Mouse (Mus musculus) liver, embryonic 15.5 days (tissue): ENCODE measurements around the gene Nxn. TPM values are rescaled to one million over a fixed set of nuclear protein-coding genes. Genes with fewer than 3 reads are reported as not detected.

Experiments used
- ATAC-seq: fragments of 200-750 bp; cut with Nextera tagmentation; 2 replicates; pipeline ENCODE4 v1.8.0; 2017; ENCODE audit warnings: moderate number of reproducible peaks, mild to moderate bottlenecking, moderate library complexity; ENCODE audit not compliant: insufficient read depth
- H3K27ac ChIP-seq: fragments of 300-500 bp; sonication (generic); replicated peaks from 2 replicates; pipeline ENCODE4 v1.5.1; 2015; ENCODE audit warnings: mild to moderate bottlenecking, inconsistent platforms
- H3K27me3 ChIP-seq: fragments of 300-500 bp; sonication (generic); 2 replicates; pipeline ENCODE4 v1.6.1; 2015; ENCODE audit warnings: mild to moderate bottlenecking, inconsistent platforms
- H3K36me3 ChIP-seq: fragments of 300-500 bp; sonication (generic); replicated peaks from 2 replicates; pipeline ENCODE4 v1.6.1; 2015; ENCODE audit warnings: moderate library complexity, mild to moderate bottlenecking, inconsistent platforms
- H3K4me1 ChIP-seq: fragments of 300-500 bp; sonication (generic); replicated peaks from 2 replicates; pipeline ENCODE4 v1.6.1; 2015; ENCODE audit warnings: inconsistent platforms
- H3K4me2 ChIP-seq: fragments of 300-500 bp; sonication (generic); 2 replicates; pipeline ENCODE4 v1.6.1; 2015; ENCODE audit warnings: moderate library complexity, mild to moderate bottlenecking, inconsistent platforms
- H3K4me3 ChIP-seq: fragments of 300-500 bp; sonication (generic); replicated peaks from 2 replicates; pipeline ENCODE4 v1.5.1; 2015; ENCODE audit warnings: mild to moderate bottlenecking, inconsistent platforms
- H3K9ac ChIP-seq: fragments of 300-500 bp; sonication (generic); 2 replicates; pipeline ENCODE4 v1.6.1; 2015; ENCODE audit warnings: moderate library complexity, mild to moderate bottlenecking, inconsistent platforms
- H3K9me3 ChIP-seq: fragments of 300-500 bp; sonication (generic); replicated peaks from 2 replicates; pipeline ENCODE4 v1.6.1; 2016; ENCODE audit warnings: inconsistent platforms
- WGBS: fragments of 180-500 bp; shearing (Covaris S2); methylation state at CpG from one replicate; pipeline ENCODE4 v1.1.7; 2015; ENCODE audit warnings: mixed read lengths; ENCODE audit not compliant: insufficient replicate concordance; 5-methylcytosine and 5-hydroxymethylcytosine counted together
- polyA plus RNA-seq: library from polyadenylated mRNA; unstranded; fragments of >200 nt; fragmentation: Nextera tagmentation; extraction: Ambion mirVana; gene quantifications from 2 replicates; pipeline ENCODE4 v1.2.1, GENCODE M21; 2015

The Nxn gene
- polyA plus RNA-seq, 1 experiment from 2014 or later: 2.5 TPM

GRCm38 (mm10) chr11:76420896-76421295, 22.0 kb upstream of the Nxn start:
- Histone ChIP-seq H3K4me1 (no peaks in the 10 kb centered on the region), H3K9ac (no peak overlapping the region)
- 47% methylated on average over 4 of the region's 4 CpGs for WGBS

GRCm38 (mm10) chr11:76419179-76419578, 20.2 kb upstream of the Nxn start:
- H3K36me3 ChIP-seq: peaks cover 29% of the 10 kb centered on the region
- H3K27me3 ChIP-seq: no peaks in the 10 kb centered on the region
- no peaks in the 10 kb centered on the region for H3K4me1 ChIP-seq
- H3K4me3 ChIP-seq: no peak overlapping the region
- H3K9ac ChIP-seq: no peak overlapping the region
- H3K9me3 ChIP-seq: no peaks in the 10 kb centered on the region
- H3K27ac ChIP-seq: no peak overlapping the region
- no peak overlapping the region for H3K4me2 ChIP-seq
- 49% methylated on average over 4 of the region's 4 CpGs for WGBS
- ATAC-seq: no peak

More at GRCm38 (mm10) chr11:76420896-76421295, 22.0 kb upstream of the Nxn start:
- Histone ChIP-seq H3K27ac (no peak overlapping the region), H3K4me2 (no peak overlapping the region), H3K36me3 (peaks cover 14% of the 10 kb centered on the region), H3K27me3 (no peaks in the 10 kb centered on the region), H3K4me3 (no peak overlapping the region), H3K9me3 (no peaks in the 10 kb centered on the region)
- no peak for ATAC-seq

- no peaks in the 10 kb centered on the region for H3K4me1 ChIP-seq
- 79% methylated on average over 8 of the region's 8 CpGs for WGBS
- no peak overlapping the region for H3K27ac ChIP-seq
- ATAC-seq: no peak
- no peak overlapping the region for H3K4me2 ChIP-seq
- H3K27me3 ChIP-seq: no peaks in the 10 kb centered on the region
- no peaks in the 10 kb centered on the region for H3K9me3 ChIP-seq
- no peak overlapping the region for H3K9ac ChIP-seq
- H3K36me3 ChIP-seq: peaks cover 33% of the 10 kb centered on the region
- no peak overlapping the region for H3K4me3 ChIP-seq
Observed at GRCm38 (mm10) chr11:76418423-76418822, 19.5 kb upstream of the Nxn start.

GRCm38 (mm10) chr11:76415985-76416384, 17.0 kb upstream of the Nxn start:
- Histone ChIP-seq H3K9ac (no peak overlapping the region), H3K4me1 (0 out of 2 replicates have a peak, but pooled peaks cover 3% of the 10 kb centered on the region), H3K9me3 (no peaks in the 10 kb centered on the region), H3K27ac (no peak overlapping the region), H3K36me3 (peaks cover 49% of the 10 kb centered on the region), H3K4me3 (no peak overlapping the region), H3K4me2 (no peak overlapping the region), H3K27me3 (no peaks in the 10 kb centered on the region)
- 49% methylated on average over 2 of the region's 2 CpGs for WGBS
- ATAC-seq: no peak

GRCm38 (mm10) chr11:76415001-76415400, 16.1 kb upstream of the Nxn start:
- ATAC-seq: no peak
- no peaks in the 10 kb centered on the region for H3K9me3 ChIP-seq
- 77% methylated on average over 4 of the region's 4 CpGs for WGBS
- peaks cover 53% of the 10 kb centered on the region for H3K36me3 ChIP-seq
- H3K4me1 ChIP-seq: 0 out of 2 replicates have a peak, but pooled peaks cover 3% of the 10 kb centered on the region
- H3K9ac ChIP-seq: no peak overlapping the region
- H3K4me3 ChIP-seq: no peak overlapping the region
- H3K27me3 ChIP-seq: no peaks in the 10 kb centered on the region
- H3K27ac ChIP-seq: no peak overlapping the region
- H3K4me2 ChIP-seq: no peak overlapping the region

- no peak overlapping the region for H3K9ac ChIP-seq
- no peak overlapping the region for H3K27ac ChIP-seq
- 0 out of 2 replicates have a peak, but pooled peaks cover 8% of the 10 kb centered on the region for H3K4me1 ChIP-seq
- H3K36me3 ChIP-seq: peaks cover 61% of the 10 kb centered on the region
- WGBS: 39% methylated on average over 4 of the region's 4 CpGs
- no peak overlapping the region for H3K4me3 ChIP-seq
- no peak overlapping the region for H3K4me2 ChIP-seq
- no peaks in the 10 kb centered on the region for H3K9me3 ChIP-seq
- H3K27me3 ChIP-seq: no peaks in the 10 kb centered on the region
- no peak for ATAC-seq
Observed at GRCm38 (mm10) chr11:76413202-76413601, 14.3 kb upstream of the Nxn start.

GRCm38 (mm10) chr11:76410826-76411225, 11.9 kb upstream of the Nxn start:
- Histone ChIP-seq H3K9ac (no peak overlapping the region), H3K4me3 (no peak overlapping the region), H3K27ac (no peak overlapping the region), H3K27me3 (no peaks in the 10 kb centered on the region), H3K36me3 (peaks cover 47% of the 10 kb centered on the region), H3K9me3 (no peaks in the 10 kb centered on the region), H3K4me1 (peaks cover 24% of the 10 kb centered on the region; the same call in 1 of the 2 replicates), H3K4me2 (no peak overlapping the region)
- ATAC-seq: no peak
- WGBS: 58% methylated on average over 12 of the region's 12 CpGs

GRCm38 (mm10) chr11:76406702-76407583, 8.0 kb upstream of the Nxn start, which contains the start of gene Timm22:
Gene Timm22, plus strand, starts transcription at chr11:76406952.
- H3K36me3 ChIP-seq: peaks cover 19% of the 10 kb centered on the region
- under 1% methylated on average over 46 of the region's 46 CpGs for WGBS
- no peaks in the 10 kb centered on the region for H3K9me3 ChIP-seq
- H3K4me1 ChIP-seq: peaks cover 21% of the 10 kb centered on the region; the same call in 1 of the 2 replicates
- H3K4me3 ChIP-seq: peak within 1 kb of the TSS; percentile 86
- peaks cover 11% of the 10 kb centered on the region; the same call in 1 of the 2 replicates for H3K27me3 ChIP-seq
- peak; percentile 94 for ATAC-seq
- H3K4me2 ChIP-seq: peak within 1 kb of the TSS; percentile 85
- H3K27ac ChIP-seq: peak within 1 kb of the TSS; percentile 80
- peak within 1 kb of the TSS; percentile 75 for H3K9ac ChIP-seq

- Histone ChIP-seq H3K9me3 (no peaks in the 10 kb centered on the region), H3K27ac (no peak overlapping the region), H3K4me3 (no peak overlapping the region), H3K27me3 (peaks cover 19% of the 10 kb centered on the region), H3K4me2 (no peak overlapping the region), H3K9ac (no peak overlapping the region), H3K36me3 (peaks cover 11% of the 10 kb centered on the region; the same call in 1 of the 2 replicates), H3K4me1 (peaks cover 21% of the 10 kb centered on the region; the same call in 1 of the 2 replicates)
- 63% methylated on average over 5 of the region's 5 CpGs for WGBS
- ATAC-seq: no peak
Observed at GRCm38 (mm10) chr11:76405626-76406264, 6.8 kb upstream of the Nxn start.

- Histone ChIP-seq H3K36me3 (peaks cover 10% of the 10 kb centered on the region; the same call in 1 of the 2 replicates), H3K9me3 (no peaks in the 10 kb centered on the region), H3K9ac (no peak overlapping the region), H3K27me3 (peaks cover 24% of the 10 kb centered on the region), H3K4me1 (peaks cover 22% of the 10 kb centered on the region; the same call in 1 of the 2 replicates), H3K27ac (no peak overlapping the region), H3K4me2 (no peak overlapping the region), H3K4me3 (no peak overlapping the region)
- ATAC-seq: no peak
- 43% methylated on average over 4 of the region's 4 CpGs for WGBS
Observed at GRCm38 (mm10) chr11:76405113-76405512, 6.2 kb upstream of the Nxn start.

- Histone ChIP-seq H3K9ac (no peak overlapping the region), H3K9me3 (no peaks in the 10 kb centered on the region), H3K36me3 (no peaks in the 10 kb centered on the region), H3K4me3 (no peak overlapping the region), H3K4me2 (no peak overlapping the region), H3K27me3 (peaks cover 46% of the 10 kb centered on the region), H3K27ac (no peak overlapping the region), H3K4me1 (peaks cover 30% of the 10 kb centered on the region)
- 70% methylated on average over 10 of the region's 10 CpGs for WGBS
- no peak for ATAC-seq
Observed at GRCm38 (mm10) chr11:76401398-76401797, 2.5 kb upstream of the Nxn start.
